Mouse (Mus musculus) kidney, postnatal 4 days (tissue): ENCODE measurements around the gene Mansc4.

Experiments
- DNase-seq, 2 experiments: peaks; one replicate each; pipeline ENCODE4 v3.0.0; 2021; ENCODE audit warnings: mixed read lengths in 2 of 2

Mansc4 gene

GRCm38 (mm10) chr6:147076878-147077277, 10.0 kb downstream of the Mansc4 start:
- no peak for DNase-seq

GRCm38 (mm10) chr6:147075808-147076387, 10.9 kb downstream of the Mansc4 start:
- DNase-seq: no peak

- no peak for DNase-seq
Observed at GRCm38 (mm10) chr6:147064944-147065261, 21.9 kb downstream of the Mansc4 start.

- no peak for DNase-seq
Observed at GRCm38 (mm10) chr6:147064226-147064943, 22.4 kb downstream of the Mansc4 start.

GRCm38 (mm10) chr6:147062694-147063093, 24.1 kb downstream of the Mansc4 start:
- no peak for DNase-seq

GRCm38 (mm10) chr6:147062034-147062433, 24.8 kb downstream of the Mansc4 start:
- DNase-seq: no peak

- no peak for DNase-seq
Observed at GRCm38 (mm10) chr6:147061630-147062029, 25.2 kb downstream of the Mansc4 start.

DNA sequence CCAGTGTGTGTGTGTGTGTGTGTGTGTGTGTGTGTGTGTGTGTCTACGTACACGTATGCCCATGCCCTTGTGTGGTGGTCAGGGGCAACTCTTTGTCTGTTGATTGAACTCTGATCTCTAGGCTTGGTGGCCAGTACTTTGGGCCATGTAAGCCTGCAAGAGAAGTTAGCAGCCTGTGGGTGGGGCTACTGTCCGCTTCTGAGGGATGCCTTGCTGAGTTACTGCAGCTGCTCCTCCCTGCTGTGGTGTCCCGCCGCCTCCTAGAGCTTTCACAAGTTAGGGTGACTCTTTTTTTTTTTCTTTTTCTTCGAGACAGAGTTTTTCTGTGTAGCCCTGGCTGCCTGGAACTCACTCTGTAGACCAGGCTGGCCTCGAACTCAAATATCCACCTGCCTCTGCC, 27.5 kb downstream of the Mansc4 start:
- DNase-seq: peak; percentile 58 to 68

DNA sequence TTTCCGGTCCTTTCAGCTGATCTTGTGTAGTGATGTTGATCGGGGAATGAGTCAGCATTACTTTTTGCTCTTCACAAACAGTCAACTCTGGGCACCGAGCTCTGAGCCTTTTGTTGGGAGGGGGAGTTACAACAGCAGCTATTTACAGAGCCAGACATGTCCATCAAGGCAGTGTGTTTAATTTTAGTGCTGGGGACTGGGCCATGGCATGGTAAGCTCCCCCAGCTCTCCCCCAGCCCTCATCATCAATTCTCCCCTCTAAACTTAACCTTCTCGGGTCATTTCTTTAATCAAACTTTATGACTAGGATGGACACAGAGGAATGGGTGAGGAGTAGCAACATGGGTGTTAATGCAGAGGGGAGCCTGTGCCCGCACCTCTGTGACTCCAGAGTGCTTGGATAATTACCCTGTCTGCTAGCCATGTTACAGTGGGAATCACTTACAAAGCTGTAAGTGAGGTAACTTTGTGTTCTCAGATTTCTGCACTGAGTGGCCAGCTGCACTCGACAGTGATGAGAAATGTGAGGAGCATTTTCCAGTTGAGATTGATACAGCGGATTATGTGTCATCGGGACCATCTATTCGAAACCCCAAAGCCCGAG, 31.4 kb downstream of the Mansc4 start:
- DNase-seq: no peak

DNA sequence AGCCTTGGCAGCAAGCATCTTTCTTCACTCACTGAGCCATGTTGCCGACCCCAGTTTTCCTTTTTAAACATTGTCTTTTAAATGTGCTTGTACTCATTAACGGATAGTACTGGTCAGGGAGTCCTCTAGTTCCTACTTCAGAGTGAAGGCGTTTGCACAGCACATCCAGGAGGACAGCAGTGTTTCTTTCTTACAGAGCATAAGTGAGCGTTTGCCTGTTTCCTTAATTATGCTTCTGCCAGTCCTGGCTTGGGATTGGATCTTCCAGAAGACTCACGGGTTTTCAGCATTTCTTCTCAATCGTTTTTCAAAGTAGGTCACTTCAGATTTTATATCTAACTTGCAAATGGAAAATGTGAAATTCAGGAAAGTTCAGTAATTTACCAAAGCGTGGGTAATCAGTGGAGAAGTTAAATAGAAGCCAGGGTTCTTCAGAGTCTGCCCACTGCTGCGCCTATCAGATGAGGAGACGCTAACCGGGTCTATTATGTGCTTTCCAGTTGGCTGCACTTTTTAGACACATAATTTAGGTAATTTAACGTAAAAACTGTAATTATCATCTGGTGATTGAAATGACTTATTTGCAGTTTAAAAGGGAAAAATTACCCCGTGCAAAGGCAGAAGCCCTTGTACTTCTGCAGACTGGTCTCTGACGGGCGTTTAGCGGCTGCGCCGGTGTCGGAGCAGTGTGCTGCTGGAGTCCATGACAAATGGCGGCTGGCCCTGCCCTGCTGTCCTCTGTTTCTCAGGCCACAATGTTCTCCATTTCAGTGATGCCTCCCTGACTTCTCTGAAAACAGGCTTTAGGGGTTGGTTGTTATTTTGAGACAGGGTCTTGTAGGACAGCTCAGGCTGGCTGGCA, 32.8 kb downstream of the Mansc4 start:
- DNase-seq: no peak

DNA sequence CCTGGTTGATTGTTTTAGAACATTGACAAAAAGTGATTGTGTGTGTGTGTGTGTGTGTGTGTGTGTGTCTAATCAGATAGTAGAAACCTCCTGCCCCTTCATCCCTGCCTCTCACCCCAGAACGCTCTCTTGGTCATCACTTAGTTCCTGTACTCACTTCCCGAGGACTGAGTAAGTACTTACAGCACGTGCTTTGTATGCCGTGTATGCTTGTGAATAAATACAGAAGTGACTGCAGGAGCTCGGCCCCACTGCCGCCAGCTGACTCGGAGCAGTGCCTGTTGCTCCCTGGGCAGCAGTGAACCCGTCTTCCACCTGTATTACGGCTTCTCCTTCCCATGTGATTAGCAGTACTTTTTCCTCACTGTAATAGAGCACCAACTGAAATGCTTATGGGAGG, 34.4 kb downstream of the Mansc4 start:
- DNase-seq: no peak

DNA sequence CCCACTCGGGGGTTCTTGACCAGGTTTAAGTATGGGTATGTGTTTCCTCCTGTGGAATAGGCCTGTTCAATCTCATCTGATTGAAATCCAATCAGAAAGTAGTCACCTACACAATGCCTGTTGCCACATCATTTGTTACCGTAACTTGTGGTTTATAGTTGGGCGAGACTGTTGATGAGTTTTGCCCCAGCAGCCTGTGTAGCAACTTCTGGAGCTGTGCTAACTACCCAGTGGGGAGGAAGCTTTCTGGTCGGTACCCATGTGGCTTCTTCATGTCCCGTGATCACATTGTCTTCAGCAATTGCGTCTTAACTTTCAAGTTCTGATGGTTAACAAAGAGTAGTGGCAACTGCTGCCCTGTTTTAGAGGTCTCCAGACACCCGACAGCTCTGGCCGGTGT, 35.2 kb downstream of the Mansc4 start:
- no peak for DNase-seq

DNA sequence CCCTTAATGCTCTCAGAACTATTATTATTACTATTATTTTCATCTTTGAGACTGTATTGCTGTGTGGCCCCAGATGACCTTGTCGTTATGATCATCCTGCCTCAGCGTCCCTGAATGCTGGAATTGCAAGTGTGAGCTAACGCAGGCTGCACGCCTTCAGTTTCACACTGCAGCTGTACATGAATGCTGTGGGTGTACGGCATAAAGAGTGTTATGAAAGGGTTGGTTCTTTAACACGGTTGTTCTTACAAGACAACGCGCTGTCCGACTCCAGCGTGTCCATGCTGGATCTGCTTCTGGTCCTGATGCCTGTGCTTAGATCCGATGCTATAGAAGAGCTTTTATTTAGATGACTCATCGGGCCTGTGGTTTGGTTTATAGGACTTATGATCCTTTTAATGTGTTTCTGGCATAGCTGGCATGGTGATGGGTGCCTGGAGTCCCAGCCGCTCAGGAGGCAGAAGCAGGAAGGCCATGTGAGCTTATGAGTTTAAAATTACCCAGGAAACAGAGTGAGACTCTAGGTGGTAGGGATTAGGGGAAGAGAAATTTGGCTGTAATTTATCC, 37.5 kb downstream of the Mansc4 start:
- DNase-seq: no peak

- DNase-seq: no peak
Observed at GRCm38 (mm10) chr6:147043633-147044032, 43.2 kb downstream of the Mansc4 start.

GRCm38 (mm10) chr6:147042291-147043290, 44.2 kb downstream of the Mansc4 start, which contains the start of gene Mrps35:
Mrps35 (plus strand) TSS chr6:147042764.
- peak; percentile 94 to 96 for DNase-seq

- DNase-seq: no peak
Observed at GRCm38 (mm10) chr6:147032303-147032925, 54.4 kb downstream of the Mansc4 start, which contains the start of gene Rep15. Rep15 (plus strand) TSS chr6:147032584.

- DNase-seq: no peak
Observed at GRCm38 (mm10) chr6:147030096-147030885, 56.5 kb downstream of the Mansc4 start.

GRCm38 (mm10) chr6:147029591-147029990, 57.2 kb downstream of the Mansc4 start:
- DNase-seq: no peak

DNA sequence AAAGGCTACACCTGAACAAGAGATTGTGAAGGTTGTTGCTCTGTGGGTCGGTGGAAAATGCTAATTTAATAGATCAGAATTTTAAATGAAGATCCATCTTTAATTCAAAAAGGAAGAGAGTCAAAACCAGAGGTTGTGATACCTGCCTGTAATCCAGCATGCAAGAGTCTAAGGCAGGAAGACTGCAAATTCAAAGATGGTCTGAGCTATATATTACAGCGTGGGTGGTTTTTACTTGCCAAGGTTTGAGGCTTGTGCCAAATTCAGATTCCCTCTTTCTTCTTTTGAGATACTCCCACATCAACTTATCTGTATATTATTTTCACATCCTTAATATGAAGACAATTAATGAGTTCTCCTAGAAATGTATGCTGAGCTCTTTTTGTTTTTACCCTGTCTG, 58.4 kb downstream of the Mansc4 start:
- DNase-seq: no peak
